Mouse (Mus musculus) c-Kit-negative CD71-positive TER-119-positive erythroid progenitor cells, embryonic 14.5 days (primary cell): ENCODE measurements at regions not wholly inside any gene's neighbourhood (a gene's known extent, or its start where the extent isn't known, plus 50 kb on each side); places are given as distances from the start of the nearest gene placed in this dataset.

Source experiments
- DNase-seq: peaks from one replicate; pipeline ENCODE4 v3.0.0-alpha.2; 2013; ENCODE audit warnings: low read depth, low spot score

DNA sequence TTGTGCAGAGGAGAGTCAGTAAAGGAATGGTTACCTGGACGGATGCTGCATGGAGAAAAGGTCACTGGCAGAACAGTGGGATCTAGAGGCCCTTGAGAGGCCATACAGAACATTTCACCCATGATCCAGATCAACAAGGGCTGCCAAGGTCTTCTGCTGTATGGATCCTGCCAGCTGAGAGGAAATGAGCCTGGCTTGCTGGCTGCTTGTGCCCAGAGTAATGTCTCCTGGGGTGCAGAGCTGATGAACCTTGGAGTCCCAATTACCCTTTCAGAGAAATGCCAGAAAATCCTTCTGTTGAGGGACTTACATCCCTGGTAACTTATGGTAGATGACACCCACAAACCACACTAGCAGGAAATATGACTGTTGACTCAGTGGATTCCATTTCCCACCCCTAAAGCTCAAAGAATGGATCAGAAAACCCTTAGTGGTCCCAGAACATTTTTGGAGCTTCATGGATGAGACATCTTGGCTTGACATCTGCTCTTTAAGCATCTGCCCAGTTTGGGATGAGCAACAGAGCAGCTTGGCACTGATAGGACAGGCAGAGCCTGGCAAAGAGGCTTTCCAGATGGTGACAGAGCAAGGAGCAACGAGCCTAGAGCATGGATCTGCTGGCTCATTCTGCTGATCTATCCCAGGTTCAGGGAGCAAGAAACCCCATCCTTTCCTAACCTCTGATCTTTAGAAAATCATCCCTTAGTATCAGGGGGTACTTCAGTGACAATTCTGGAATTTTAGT, 416.6 kb downstream of the Adra2a start:
- no peak for DNase-seq

DNA sequence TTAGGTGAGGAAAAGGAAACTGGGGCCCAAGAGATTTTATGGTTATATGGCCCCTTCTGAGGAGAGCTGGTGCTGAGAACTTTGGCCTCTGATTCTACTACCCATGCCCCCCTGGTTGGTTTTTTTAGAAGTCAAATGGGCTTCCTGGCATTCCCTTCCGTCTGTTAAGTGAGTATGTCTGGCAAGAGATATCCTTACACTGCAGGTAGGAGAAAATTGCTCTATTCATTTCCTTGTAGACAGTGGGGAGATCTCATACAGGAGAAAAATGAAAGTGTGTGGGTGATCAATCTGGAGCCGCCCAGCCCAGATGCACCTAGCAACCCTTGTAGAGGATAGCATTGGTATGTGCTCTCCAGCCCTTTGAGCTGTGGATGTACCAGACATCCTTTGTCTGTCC, 418.5 kb downstream of the Adra2a start:
- no peak for DNase-seq

DNA sequence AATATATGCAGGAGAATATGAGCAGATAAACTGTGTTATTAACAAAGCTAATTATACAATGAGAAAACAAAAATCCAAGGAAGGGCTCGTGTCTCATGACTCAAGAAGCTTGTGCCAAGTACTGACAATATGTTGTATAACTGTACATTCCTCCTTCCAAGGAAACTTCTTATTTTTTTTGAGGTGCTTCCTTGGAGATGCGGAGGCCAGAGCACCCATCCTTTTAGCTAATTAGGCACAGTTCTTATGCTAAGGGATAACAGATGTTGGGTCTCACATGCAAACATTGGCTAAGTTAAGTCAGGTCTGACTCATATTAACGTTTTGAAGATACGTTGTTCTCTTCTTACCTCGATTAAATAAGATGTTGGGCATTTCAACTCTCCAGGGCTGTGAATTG, 426.1 kb downstream of the Adra2a start:
- no peak for DNase-seq

DNA sequence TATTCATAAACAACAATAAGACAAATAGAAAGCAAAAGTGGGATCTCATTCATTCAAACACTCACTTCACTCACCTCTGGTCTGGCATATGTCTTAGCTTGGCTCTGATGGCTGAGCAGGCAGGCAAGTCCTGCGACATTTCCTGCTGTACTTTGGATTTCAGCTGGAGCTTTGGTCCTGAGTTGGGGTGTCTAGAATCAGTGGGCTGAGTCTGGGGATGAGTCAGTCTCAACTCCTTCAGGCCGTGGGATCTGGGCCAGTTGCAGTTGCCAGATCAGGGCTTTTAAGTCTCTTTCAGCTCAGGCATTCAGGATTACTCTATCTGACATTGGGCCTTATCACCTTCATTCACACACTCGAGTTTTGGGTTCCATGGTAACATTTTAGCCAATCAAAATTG, 454.1 kb downstream of the Adra2a start:
- DNase-seq, result no peak

DNA sequence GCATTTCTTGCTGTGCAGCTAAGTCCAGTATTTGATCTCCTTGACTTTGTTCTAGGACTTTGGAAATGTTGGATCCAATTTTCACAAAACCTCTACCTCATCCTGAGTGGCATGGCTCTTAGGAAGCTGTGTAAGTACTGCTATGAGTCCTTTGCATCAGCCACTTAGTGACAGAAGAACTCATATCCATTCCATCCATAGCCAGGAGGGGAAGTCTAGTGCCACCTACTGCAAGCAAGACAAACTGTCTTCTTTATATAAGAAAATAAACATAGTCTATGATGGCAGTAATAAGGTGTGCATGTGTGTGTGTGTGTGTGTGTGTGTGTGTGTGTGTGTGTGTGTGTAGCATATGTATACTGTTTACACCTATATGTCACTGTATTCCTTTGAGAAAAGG, 489.9 kb downstream of the Adra2a start:
- DNase-seq, result no peak

DNA sequence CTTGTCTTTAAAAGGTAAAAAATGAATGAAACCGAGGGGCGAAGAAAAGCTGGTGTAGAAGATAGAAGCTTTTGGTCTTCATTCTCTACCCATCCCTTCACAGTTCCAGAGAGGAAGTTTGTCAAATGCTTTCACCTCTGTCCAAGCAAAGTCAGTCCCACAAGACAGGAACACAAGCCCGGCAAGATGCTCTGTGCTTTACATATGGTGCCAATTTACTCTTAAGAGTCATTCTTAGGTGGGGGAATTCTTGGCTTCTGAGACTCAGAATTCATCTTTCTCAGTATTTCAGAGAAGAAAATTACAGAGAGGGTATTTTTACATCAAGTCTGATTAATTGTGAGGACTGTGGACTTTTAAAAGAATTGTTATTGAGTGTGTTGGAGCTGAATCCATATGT, 511.4 kb downstream of the Adra2a start:
- no peak for DNase-seq

DNA sequence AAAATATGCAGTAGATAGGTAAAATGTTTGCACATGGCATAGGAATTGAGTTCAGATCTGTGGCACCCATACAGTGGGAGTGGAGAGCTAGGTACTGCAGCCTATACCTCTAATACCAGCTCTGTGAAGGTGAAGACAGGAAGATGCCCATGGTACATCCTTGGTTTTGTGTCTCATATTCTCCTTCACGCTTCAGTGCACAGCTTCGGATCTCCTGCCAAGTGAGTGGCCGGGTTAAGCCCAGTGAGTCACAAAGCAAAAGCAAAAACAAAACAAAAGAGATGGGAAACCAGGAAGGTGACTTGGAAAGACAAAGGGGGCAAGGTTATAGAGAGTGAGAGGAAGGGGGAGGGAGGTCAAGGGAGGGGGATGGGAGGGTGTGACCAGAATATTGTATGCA, 514.0 kb downstream of the Adra2a start:
- no peak for DNase-seq

DNA sequence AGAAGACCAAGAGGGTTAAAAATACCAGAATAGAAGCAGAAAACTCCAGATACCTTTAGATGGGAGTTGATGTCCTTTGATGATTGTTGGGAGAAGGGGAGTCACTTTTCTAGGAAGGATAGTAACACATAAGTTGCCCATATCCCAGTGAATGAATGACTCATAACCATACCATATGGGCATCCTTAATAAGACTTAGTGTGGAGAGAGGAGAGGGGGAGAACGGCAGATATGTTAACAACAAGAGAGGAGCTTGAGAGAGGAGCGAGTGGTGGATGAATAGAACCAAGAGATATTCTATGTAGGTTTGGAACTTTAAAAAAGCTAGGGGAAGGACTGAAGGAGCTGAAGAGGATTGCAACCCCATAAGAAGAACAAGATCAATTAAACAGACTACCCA, 539.6 kb downstream of the Adra2a start:
- DNase-seq, result no peak

DNA sequence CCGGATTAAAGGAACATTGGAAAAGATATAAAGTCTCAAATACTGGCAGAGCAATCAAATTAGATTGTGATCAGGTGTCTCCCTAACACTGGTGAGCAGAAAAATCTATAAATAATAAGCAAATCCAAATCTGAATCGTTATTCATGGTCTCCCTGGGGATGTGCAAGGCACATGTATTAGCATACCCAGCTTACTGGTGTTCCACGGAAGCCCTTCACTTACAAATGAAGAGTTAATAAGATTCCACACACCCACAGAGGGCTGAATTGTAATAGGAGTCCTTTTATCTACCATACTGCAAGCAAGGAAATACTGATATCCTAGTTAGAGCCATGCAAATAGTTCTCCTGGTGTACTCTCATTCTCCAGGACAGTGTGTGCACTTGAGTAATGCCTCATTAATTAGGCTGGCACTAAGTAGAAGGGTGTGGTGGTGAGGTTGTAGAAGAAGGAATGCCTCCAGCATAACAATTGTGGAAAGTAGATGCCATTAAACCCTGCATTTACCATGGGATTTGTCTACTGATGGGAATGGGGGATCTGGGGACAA, 540.8 kb downstream of the Adra2a start:
- no peak for DNase-seq

DNA sequence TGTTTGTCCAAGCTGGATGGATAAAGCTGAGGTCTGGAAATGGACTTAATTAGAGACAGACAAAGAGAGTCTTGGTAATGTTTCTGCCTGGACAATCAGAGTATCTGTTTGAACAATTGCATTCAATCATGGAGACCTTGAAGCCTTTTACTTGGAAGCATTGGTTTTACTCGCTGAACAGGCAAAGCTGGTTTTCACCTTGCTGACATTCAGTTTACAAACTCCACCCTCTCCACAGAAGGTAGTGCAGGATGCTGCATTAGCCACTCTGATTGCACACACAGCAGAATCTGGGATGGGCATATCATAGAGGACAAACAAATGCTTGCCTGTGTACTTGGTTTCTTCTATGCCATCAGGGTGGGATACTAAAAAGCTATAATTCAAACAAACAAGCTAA, 541.4 kb downstream of the Adra2a start:
- DNase-seq, result no peak

DNA sequence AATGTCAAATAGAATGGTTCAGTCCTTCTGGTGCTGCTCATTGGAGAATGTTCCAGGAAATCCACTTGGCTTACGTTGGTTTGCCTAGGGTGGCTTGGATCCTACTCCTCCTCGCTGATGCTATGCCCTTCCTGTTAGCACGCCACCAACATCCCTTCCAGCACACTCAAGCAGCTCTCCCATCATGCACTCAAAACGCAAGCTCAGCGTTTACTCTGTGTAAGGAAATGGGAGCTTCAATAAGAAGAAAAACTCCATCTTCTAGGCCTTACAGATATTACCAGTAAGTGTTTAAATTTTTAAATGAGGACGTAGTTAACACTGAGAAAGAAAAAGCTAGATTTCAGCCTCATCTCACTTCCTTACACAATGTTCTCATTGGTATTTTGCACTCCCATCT, 523.7 kb downstream of the Gpam start:
- no peak for DNase-seq

DNA sequence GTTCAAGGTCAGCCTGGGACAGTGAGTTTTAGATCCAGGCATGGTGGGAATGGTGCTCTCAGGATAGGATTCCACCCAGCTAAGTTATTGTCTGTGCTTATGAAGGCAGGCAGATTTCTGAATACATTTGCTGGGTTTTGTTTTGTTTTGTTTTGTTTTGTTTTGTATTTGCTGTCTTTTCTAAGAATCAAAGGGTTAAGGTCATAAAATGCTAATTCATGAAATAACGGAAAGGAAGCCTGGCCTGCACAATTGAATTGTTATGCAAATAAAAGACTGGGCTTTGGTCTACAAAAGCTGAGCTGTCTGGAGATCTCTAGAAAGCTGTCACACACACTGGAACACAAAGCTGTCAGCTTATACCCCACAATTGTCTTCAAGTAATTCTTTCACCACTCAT, 521.7 kb downstream of the Gpam start:
- DNase-seq, result no peak

DNA sequence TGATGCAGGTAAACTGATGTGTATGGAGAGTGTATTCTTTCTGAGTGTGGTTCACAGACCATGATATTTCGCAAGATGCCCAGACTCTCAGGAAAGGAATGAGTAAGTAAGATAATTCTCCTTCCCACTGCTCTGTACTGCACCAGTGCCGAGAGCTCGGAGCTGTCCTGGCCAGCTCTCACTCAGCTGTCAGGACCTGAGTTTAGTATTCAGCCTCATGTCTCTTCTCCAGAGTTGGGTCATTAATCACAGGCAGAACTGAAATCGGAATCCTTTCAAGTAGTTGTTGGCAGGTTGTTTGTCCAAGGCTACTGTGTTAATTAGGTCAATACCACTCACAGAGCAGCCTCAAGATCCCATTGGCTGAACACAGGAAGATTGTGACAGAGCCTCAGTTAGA, 510.1 kb downstream of the Gpam start:
- DNase-seq, result no peak
